Mouse (Mus musculus): ENCODE measurements around the gene B4galt3. TPM values are rescaled to one million over a fixed set of nuclear protein-coding genes. Genes with fewer than 3 reads are reported as not detected.

The B4galt3 gene
- polyA plus RNA-seq, 1 experiment from 2014 or later = 27.0 TPM

- no peak for TF ChIP-seq CTCF (IDR thresholded peaks at IDR 0.05; ENCODE audit: low read depth)
- Histone ChIP-seq H3K27me3 (replicated peaks; ENCODE audit: control insufficient read depth, insufficient read depth, low read length) (no peaks in the 10 kb centered on the region; the same call in 1 of the 2 replicates), H3K36me3 (ENCODE audit: control insufficient read depth, insufficient read depth) (0 out of 2 replicates have a peak, but pooled peaks cover 2% of the 10 kb centered on the region), H3K27ac (ENCODE audit: low read depth, low read length) (peak overlapping the region; percentile 24; the same call in 1 of the 2 replicates), H3K9me3 (ENCODE audit: control insufficient read depth) (no peaks in the 10 kb centered on the region), H3K4me2 (replicated peaks; ENCODE audit: low read depth) (peak overlapping the region; percentile 58), H3K9ac (ENCODE audit: low read depth, low read length) (no peak overlapping the region), H3K4me3 (ENCODE audit: low read depth, low read length) (peak overlapping the region; percentile 35), H3K4me1 (replicated peaks; ENCODE audit: control insufficient read depth, insufficient read depth, low read length) (no peaks in the 10 kb centered on the region; the same call in 1 of the 2 replicates)
- no peak for ATAC-seq
- 38% methylated on average over 13 of the region's 13 CpGs for WGBS
These were observed 18.4 kb upstream of the B4galt3 start for GRCm38 (mm10) chr1:171251594-171252324.

- Histone ChIP-seq H3K36me3 (ENCODE audit: control insufficient read depth, insufficient read depth) (0 out of 2 replicates have a peak, but pooled peaks cover 3% of the 10 kb centered on the region), H3K4me2 (replicated peaks; ENCODE audit: low read depth) (peak overlapping the region; percentile 58), H3K4me3 (ENCODE audit: low read depth, low read length) (peak overlapping the region; percentile 35; the same call in 1 of the 2 replicates), H3K9ac (ENCODE audit: low read depth, low read length) (no peak overlapping the region), H3K4me1 (replicated peaks; ENCODE audit: control insufficient read depth, insufficient read depth, low read length) (no peaks in the 10 kb centered on the region; the same call in 1 of the 2 replicates), H3K9me3 (ENCODE audit: control insufficient read depth) (no peaks in the 10 kb centered on the region), H3K27me3 (replicated peaks; ENCODE audit: control insufficient read depth, insufficient read depth, low read length) (no peaks in the 10 kb centered on the region; the same call in 1 of the 2 replicates), H3K27ac (ENCODE audit: low read depth, low read length) (no peak overlapping the region)
- no peak for TF ChIP-seq CTCF (IDR thresholded peaks at IDR 0.05; ENCODE audit: low read depth)
- no peak for ATAC-seq
- 69% methylated on average over 17 of the region's 17 CpGs for WGBS
These were observed 17.7 kb upstream of the B4galt3 start for GRCm38 (mm10) chr1:171252415-171252814.

GRCm38 (mm10) chr1:171256095-171256818 lies 13.9 kb upstream of the B4galt3 start:
- TF ChIP-seq CTCF (IDR thresholded peaks at IDR 0.05; ENCODE audit: low read depth) = peak; percentile 43
- Histone ChIP-seq H3K27ac (ENCODE audit: low read depth, low read length) (no peak overlapping the region), H3K4me2 (replicated peaks; ENCODE audit: low read depth) (no peak overlapping the region), H3K36me3 (ENCODE audit: control insufficient read depth, insufficient read depth) (0 out of 2 replicates have a peak, but pooled peaks cover 3% of the 10 kb centered on the region), H3K4me1 (replicated peaks; ENCODE audit: control insufficient read depth, insufficient read depth, low read length) (no peaks in the 10 kb centered on the region), H3K9ac (ENCODE audit: low read depth, low read length) (no peak overlapping the region), H3K4me3 (ENCODE audit: low read depth, low read length) (no peak overlapping the region), H3K27me3 (replicated peaks; ENCODE audit: control insufficient read depth, insufficient read depth, low read length) (no peaks in the 10 kb centered on the region), H3K9me3 (ENCODE audit: control insufficient read depth) (no peaks in the 10 kb centered on the region)
- ATAC-seq = no peak
- 88% methylated on average over 24 of the region's 24 CpGs for WGBS

- peak; percentile 81 for TF ChIP-seq CTCF (IDR thresholded peaks at IDR 0.05; ENCODE audit: low read depth)
- Histone ChIP-seq H3K4me3 (ENCODE audit: low read depth, low read length) (no peak overlapping the region), H3K36me3 (ENCODE audit: control insufficient read depth, insufficient read depth) (0 out of 2 replicates have a peak, but pooled peaks cover 3% of the 10 kb centered on the region), H3K4me1 (replicated peaks; ENCODE audit: control insufficient read depth, insufficient read depth, low read length) (no peaks in the 10 kb centered on the region), H3K4me2 (replicated peaks; ENCODE audit: low read depth) (no peak overlapping the region), H3K27ac (ENCODE audit: low read depth, low read length) (no peak overlapping the region), H3K9ac (ENCODE audit: low read depth, low read length) (no peak overlapping the region), H3K9me3 (ENCODE audit: control insufficient read depth) (no peaks in the 10 kb centered on the region), H3K27me3 (replicated peaks; ENCODE audit: control insufficient read depth, insufficient read depth, low read length) (no peaks in the 10 kb centered on the region)
- WGBS = 64% methylated on average over 15 of the region's 15 CpGs
- no peak for ATAC-seq
These were observed 13.1 kb upstream of the B4galt3 start for GRCm38 (mm10) chr1:171256937-171257548.

- no peak overlapping the region for H3K4me2 ChIP-seq (replicated peaks; ENCODE audit: low read depth)
- H3K36me3 ChIP-seq (ENCODE audit: control insufficient read depth, insufficient read depth) = 0 out of 2 replicates have a peak, but pooled peaks cover 3% of the 10 kb centered on the region
- no peak overlapping the region for H3K27ac ChIP-seq (ENCODE audit: low read depth, low read length)
- no peak for ATAC-seq
- H3K4me3 ChIP-seq (ENCODE audit: low read depth, low read length) = no peak overlapping the region
- 88% methylated on average over 9 of the region's 9 CpGs for WGBS
- no peak for TF ChIP-seq CTCF (IDR thresholded peaks at IDR 0.05; ENCODE audit: low read depth)
- H3K4me1 ChIP-seq (replicated peaks; ENCODE audit: control insufficient read depth, insufficient read depth, low read length) = peaks cover 4% of the 10 kb centered on the region; the same call in 1 of the 2 replicates
- no peak overlapping the region for H3K9ac ChIP-seq (ENCODE audit: low read depth, low read length)
- H3K9me3 ChIP-seq (ENCODE audit: control insufficient read depth) = no peaks in the 10 kb centered on the region
- no peaks in the 10 kb centered on the region for H3K27me3 ChIP-seq (replicated peaks; ENCODE audit: control insufficient read depth, insufficient read depth, low read length)
These were observed 12.3 kb upstream of the B4galt3 start for GRCm38 (mm10) chr1:171257781-171258180.

- H3K9ac ChIP-seq (ENCODE audit: low read depth, low read length) = no peak overlapping the region
- no peak overlapping the region for H3K27ac ChIP-seq (ENCODE audit: low read depth, low read length)
- WGBS = 73% methylated on average over 17 of the region's 17 CpGs
- peaks cover 4% of the 10 kb centered on the region; the same call in 1 of the 2 replicates for H3K4me1 ChIP-seq (replicated peaks; ENCODE audit: control insufficient read depth, insufficient read depth, low read length)
- H3K9me3 ChIP-seq (ENCODE audit: control insufficient read depth) = no peaks in the 10 kb centered on the region
- no peaks in the 10 kb centered on the region for H3K27me3 ChIP-seq (replicated peaks; ENCODE audit: control insufficient read depth, insufficient read depth, low read length)
- no peak for TF ChIP-seq CTCF (IDR thresholded peaks at IDR 0.05; ENCODE audit: low read depth)
- no peak overlapping the region for H3K4me2 ChIP-seq (replicated peaks; ENCODE audit: low read depth)
- H3K36me3 ChIP-seq (ENCODE audit: control insufficient read depth, insufficient read depth) = 0 out of 2 replicates have a peak, but pooled peaks cover 3% of the 10 kb centered on the region
- no peak for ATAC-seq
- H3K4me3 ChIP-seq (ENCODE audit: low read depth, low read length) = no peak overlapping the region
These were observed 11.2 kb upstream of the B4galt3 start for GRCm38 (mm10) chr1:171258921-171259320.
